Mouse (Mus musculus) brain, embryonic 18.5 days (tissue): ENCODE measurements around the gene Chpf.
A peak's percentile ranks its signal among the peaks of the same experiment; 100 is the strongest.

ENCODE experiments used
- DNase-seq: peaks from one replicate; pipeline ENCODE4 v3.0.0-alpha.2; 2012; ENCODE audit warnings: low read depth, low spot score

Gene Chpf

GRCm38 (mm10) chr1:75440661-75441060, 38.4 kb downstream of the Chpf start:
- no peak for DNase-seq

DNA sequence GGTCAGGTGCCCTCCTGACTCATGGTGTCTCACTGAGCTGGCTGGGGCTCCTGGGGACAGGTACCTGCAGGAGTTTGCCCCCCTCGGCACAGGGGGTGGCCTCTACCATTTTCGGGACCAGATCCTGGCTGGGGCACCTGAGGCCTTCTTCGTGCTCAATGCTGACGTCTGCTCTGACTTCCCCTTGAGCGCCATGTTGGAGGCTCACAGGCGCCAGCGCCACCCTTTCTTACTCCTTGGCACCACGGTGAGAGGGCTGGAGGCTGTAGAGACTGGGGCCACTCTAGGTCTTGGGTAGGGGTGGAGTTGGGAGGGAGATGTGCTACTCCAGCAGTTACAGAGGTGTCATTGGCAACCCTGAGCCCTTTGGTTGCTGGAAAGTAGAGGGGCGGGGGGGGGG, 40.3 kb downstream of the Chpf start:
- DNase-seq: no peak

DNA sequence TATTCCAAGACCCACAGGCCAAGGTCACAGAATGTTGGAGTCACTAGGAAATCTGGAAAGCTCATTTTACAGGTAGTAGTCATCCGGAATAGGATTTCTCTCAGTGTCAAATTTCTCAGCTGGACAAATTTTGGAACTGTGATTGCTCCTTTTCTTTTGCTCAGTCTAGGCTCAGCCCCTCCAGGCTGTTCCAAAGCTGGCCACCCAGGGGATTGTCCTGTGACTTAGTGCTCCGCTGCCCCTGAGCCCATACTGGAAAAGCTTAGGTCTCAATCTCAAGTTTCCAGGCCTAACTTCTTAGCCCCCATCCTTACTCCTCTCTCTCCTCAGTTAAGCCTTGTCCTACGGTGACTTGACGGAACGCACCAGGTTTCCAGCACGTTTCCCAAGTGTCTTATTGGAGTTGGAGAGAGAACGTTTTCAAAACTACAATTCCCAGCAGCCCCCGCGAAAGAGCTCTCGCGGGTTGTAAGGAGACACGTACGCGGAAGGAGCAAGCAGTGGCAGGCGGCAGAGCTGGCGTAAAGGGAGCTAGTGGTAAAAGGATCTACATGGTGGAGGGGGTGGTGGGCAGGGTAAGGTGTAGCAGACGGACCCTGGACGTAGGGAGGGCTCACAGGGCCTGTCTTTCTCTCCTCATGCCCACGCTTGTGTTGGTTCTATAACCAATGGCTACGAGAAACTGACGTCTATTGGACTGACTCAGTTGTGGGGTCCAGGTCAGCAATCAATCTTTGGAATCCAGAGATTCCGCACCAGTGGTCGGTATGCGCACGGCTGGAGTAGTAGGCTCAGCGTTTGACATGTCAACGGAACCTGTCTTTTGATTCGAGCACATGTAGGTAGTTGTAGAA, 43.4 kb downstream of the Chpf start, which contains the start of gene Gmppa:
TSS of gene Gmppa (plus strand) at position 456 of the 854 bp plus-strand sequence.
- DNase-seq: peak; percentile 74

DNA sequence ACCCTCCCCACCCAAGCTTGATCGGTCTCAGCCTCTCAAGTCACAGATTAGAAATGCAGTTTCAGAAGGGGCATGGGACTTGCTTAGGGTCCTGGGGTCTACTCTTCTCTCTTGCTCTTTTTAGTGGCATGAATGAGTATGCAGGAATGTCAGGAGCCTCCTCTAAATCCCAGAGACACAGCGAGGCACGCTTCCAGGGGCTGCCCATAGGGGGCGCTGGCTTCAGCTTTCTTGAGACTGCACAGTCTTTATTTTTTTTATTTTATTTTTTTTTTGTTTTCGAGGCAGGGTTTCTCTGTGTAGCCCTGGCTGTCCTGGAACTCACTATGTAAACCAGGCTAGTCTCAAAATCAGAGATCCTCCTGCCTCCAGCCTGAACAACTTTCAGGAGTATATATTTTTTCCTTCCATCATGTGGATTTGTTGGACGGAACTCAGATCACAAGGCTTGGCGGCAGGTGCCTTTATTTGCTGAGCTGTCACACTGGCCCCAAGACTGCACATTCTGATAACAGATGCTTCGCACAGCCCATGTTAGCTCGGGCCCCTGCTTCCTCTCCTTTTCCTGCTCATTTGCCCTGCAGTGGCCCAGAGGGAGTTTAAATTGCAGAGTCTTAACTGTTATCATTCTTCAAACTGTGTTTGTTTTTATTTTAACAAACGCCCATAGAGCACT, 53.2 kb downstream of the Chpf start:
- DNase-seq: no peak
